Mouse (Mus musculus) CD4-positive, CD25-positive, alpha-beta regulatory T cell (primary cell): Measurements from ENCODE around the gene Olfr1024. TPM values are rescaled to one million over a fixed set of nuclear protein-coding genes. Genes with fewer than 3 reads are reported as not detected.

ENCODE experiments used
- polyA plus RNA-seq: library from polyadenylated mRNA; unstranded; fragments of 100-300 nt; shearing (Covaris generic); gene quantifications from one replicate; pipeline ENCODE4 v1.2.1, GENCODE M21; 2017

Olfr1024 gene
- not detected for polyA plus RNA-seq

DNA sequence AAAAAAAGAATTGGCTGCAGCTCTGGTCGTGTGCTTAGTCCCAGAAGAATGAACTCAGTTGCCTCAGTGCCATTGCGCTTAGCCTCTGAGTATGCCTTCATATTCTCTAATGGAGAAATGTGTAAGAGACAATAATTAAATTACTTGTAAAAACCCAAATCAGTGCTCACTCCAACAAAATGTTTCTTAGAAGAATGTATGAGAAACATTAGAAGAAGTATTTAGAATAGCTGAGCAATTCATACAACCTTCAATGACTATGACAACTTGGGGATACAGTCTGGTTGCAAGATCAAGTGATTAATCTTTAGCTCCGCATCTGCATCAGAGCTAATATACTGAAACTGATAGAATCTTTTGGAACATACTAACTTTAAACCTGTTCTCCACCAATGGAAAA, at the start of gene Olfr1024:
Gene Olfr1024, minus strand, starts transcription at position 101 of the 400 bp plus-strand sequence.

GRCm38 (mm10) chr2:85950137-85950536, 45.3 kb upstream of the Olfr1024 start, which contains the start of gene Olfr1028:
Gene Olfr1028 (plus strand): TSS chr2:85950437.

GRCm38 (mm10) chr2:85921258-85921657, 16.4 kb upstream of the Olfr1024 start, which contains the start of gene Olfr1026:
Gene Olfr1026 (plus strand): TSS chr2:85921558.

DNA sequence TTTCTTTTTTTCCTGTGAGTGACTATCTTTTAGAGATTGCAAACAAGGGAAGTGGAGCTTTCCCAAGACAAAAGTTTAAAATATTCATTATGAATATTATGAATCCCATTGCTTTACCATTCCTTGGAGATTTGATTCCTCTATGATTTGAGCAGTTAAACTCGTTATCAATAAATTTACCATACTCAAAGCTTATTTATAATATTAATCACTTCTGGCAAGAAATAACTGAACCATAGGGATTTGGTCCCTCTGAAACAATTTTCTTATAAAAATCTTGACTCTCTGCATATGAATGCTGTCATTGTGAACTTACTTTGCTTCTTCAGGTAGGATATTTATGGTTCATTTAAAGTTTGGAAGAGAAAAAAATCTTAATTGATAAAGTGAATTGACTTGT, 10.0 kb upstream of the Olfr1024 start, which contains the start of gene Olfr1025-ps1:
Gene Olfr1025-ps1, plus strand, starts transcription at position 301 of the 400 bp plus-strand sequence.

DNA sequence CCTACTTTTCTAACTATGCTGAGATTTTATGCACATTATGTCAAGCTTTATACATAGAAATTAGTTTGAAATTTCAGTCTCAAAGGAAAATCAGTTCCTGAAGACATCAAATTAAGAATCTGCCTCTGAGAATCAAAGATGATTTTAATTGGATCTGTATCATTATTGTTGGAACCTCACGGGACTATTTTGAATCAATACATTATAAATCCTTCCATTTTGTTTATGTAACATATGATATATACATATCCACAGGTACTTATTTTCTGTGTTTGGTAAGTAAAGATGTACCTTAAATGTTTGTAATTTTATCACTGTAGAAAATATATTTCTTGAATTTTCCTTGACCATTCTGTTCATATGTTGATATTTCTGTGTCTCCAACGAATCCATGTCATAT, 19.5 kb downstream of the Olfr1024 start, which contains the start of gene Olfr1023:
Gene Olfr1023, plus strand, starts transcription at position 301 of the 400 bp plus-strand sequence.

GRCm38 (mm10) chr2:85868294-85868693, 36.6 kb downstream of the Olfr1024 start, which contains the start of gene Olfr1022:
Gene Olfr1022 (plus strand): TSS chr2:85868594.

Other genes with a start within 250 kb of the Olfr1024 start
- not detected for gene Olfr154, start 240.6 kb downstream of the Olfr1024 start, polyA plus RNA-seq
- gene Olfr1006, start 226.3 kb downstream of the Olfr1024 start, polyA plus RNA-seq, result not detected
- gene Olfr1008, start 215.6 kb downstream of the Olfr1024 start, polyA plus RNA-seq, result not detected
- not detected for gene Olfr1009, start 189.6 kb downstream of the Olfr1024 start, polyA plus RNA-seq
- gene Olfr1012, start 142.3 kb downstream of the Olfr1024 start, polyA plus RNA-seq, result not detected
- not detected for gene Olfr1013, start 138.0 kb downstream of the Olfr1024 start, polyA plus RNA-seq
- 0.07 TPM for gene Olfr1014, start 132.3 kb downstream of the Olfr1024 start, polyA plus RNA-seq
- gene Olfr1015, start 123.0 kb downstream of the Olfr1024 start, polyA plus RNA-seq, result not detected
- 0.32 TPM for gene Olfr1016, start 102.5 kb downstream of the Olfr1024 start, polyA plus RNA-seq
- not detected for gene Olfr1018, start 86.6 kb downstream of the Olfr1024 start, polyA plus RNA-seq
- not detected for gene Olfr1019, start 59.6 kb downstream of the Olfr1024 start, polyA plus RNA-seq
- not detected for gene Olfr1020, start 58.0 kb downstream of the Olfr1024 start, polyA plus RNA-seq
- not detected for gene Olfr1022, start 36.5 kb downstream of the Olfr1024 start, polyA plus RNA-seq
- gene Olfr1023, start 19.4 kb downstream of the Olfr1024 start, polyA plus RNA-seq, result not detected
- not detected for gene Olfr1025-ps1, start 10.1 kb upstream of the Olfr1024 start, polyA plus RNA-seq
- not detected for gene Olfr1026, start 16.5 kb upstream of the Olfr1024 start, polyA plus RNA-seq
- gene Olfr1028, start 45.4 kb upstream of the Olfr1024 start, polyA plus RNA-seq, result not detected
- 0.10 TPM for gene Olfr1029, start 68.8 kb upstream of the Olfr1024 start, polyA plus RNA-seq
- 0.04 TPM for gene Olfr1030, start 74.2 kb upstream of the Olfr1024 start, polyA plus RNA-seq
- gene Olfr1031, start 85.3 kb upstream of the Olfr1024 start, polyA plus RNA-seq, result not detected
- not detected for gene Olfr1032, start 100.5 kb upstream of the Olfr1024 start, polyA plus RNA-seq
- 3.2 TPM for gene Olfr1033, start 115.6 kb upstream of the Olfr1024 start, polyA plus RNA-seq
- not detected for gene Olfr1034, start 140.8 kb upstream of the Olfr1024 start, polyA plus RNA-seq
- gene Olfr1036, start 168.9 kb upstream of the Olfr1024 start, polyA plus RNA-seq, result not detected
- not detected for gene Olfr1037, start 182.3 kb upstream of the Olfr1024 start, polyA plus RNA-seq
- gene Olfr1039, start 230.9 kb upstream of the Olfr1024 start, polyA plus RNA-seq, result not detected
- gene Olfr1040, start 241.7 kb upstream of the Olfr1024 start, polyA plus RNA-seq, result not detected